ENCODE assay signal across 16 mouse cellular contexts in genomic region chr5:127592406-127592805, GRCm38 (mm10).
"Had no signal": no experiment of that assay in that cellular context is flagged by ENCODE, and none has a peak within 500 bp of the region (broad histone marks: within the 10 kb centered on the region; RNA-seq: fewer than 3 reads in every experiment).

No protein-coding gene starts in this region.

- H3K27me3 ChIP-seq: limb, embryonic 13.5 days; liver, embryonic 15.5 days; midbrain, embryonic 12.5 days; midbrain, embryonic 15.5 days; neural tube, embryonic 12.5 days; neural tube, embryonic 15.5 days had no signal

- ATAC-seq: midbrain, embryonic 15.5 days had no signal

- H3K9me3 ChIP-seq: limb, embryonic 10.5 days; limb, embryonic 13.5 days; liver, embryonic 15.5 days; midbrain, embryonic 12.5 days; midbrain, embryonic 15.5 days; neural tube, embryonic 12.5 days; neural tube, embryonic 15.5 days had no signal

- H3K4me3 ChIP-seq: layer of hippocampus, adult 2 months; limb, embryonic 10.5 days; limb, embryonic 13.5 days; liver, embryonic 15.5 days; midbrain, embryonic 12.5 days; midbrain, embryonic 15.5 days; neural tube, embryonic 12.5 days; neural tube, embryonic 15.5 days had no signal

- H3K27ac ChIP-seq: kidney, postnatal 0 days; layer of hippocampus, adult 2 months; limb, embryonic 10.5 days; limb, embryonic 13.5 days; liver, embryonic 15.5 days; midbrain, embryonic 12.5 days; midbrain, embryonic 15.5 days; neural tube, embryonic 12.5 days; neural tube, embryonic 15.5 days had no signal

- DNase-seq: layer of hippocampus, adult 9-11 months; lung, adult 2 months; lung, postnatal 4 days; right cerebral cortex, postnatal 25 days; thymus, adult 18-20 months; thymus, postnatal 36 days had no signal

- H3K4me1 ChIP-seq: limb, embryonic 10.5 days; limb, embryonic 13.5 days; liver, embryonic 15.5 days; midbrain, embryonic 12.5 days; midbrain, embryonic 15.5 days; neural tube, embryonic 12.5 days; neural tube, embryonic 15.5 days had no signal

- H3K9ac ChIP-seq: limb, embryonic 13.5 days; liver, embryonic 15.5 days; midbrain, embryonic 12.5 days; midbrain, embryonic 15.5 days; neural tube, embryonic 12.5 days; neural tube, embryonic 15.5 days had no signal

- H3K4me2 ChIP-seq: limb, embryonic 13.5 days; liver, embryonic 11.5 days; liver, embryonic 15.5 days; midbrain, embryonic 12.5 days; midbrain, embryonic 15.5 days; neural tube, embryonic 12.5 days; neural tube, embryonic 15.5 days had no signal
